Mouse (Mus musculus) E14TG2a.4 (cell line): ENCODE measurements at regions not wholly inside any gene's neighbourhood (a gene's known extent, or its start where the extent isn't known, plus 50 kb on each side); places are given as distances from the start of the nearest gene placed in this dataset.

Source experiments
- CTCF ChIP-seq: conservative IDR thresholded peaks from 2 replicates; pipeline ENCODE4 v1.5.1; 2014; ENCODE audit warnings: low read length
- POU5F1 ChIP-seq: IDR thresholded peaks from 2 replicates; pipeline ENCODE4 v1.6.1; 2014; ENCODE audit warnings: low read length, borderline replicate concordance

- TF ChIP-seq CTCF: no peak
- no peak for TF ChIP-seq POU5F1
Measured at GRCm38 (mm10) chr6:32703466-32703865, 115.5 kb upstream of the Plxna4 start.
